8 mouse cellular contexts compared by ENCODE assay signal in the genomic region with DNA sequence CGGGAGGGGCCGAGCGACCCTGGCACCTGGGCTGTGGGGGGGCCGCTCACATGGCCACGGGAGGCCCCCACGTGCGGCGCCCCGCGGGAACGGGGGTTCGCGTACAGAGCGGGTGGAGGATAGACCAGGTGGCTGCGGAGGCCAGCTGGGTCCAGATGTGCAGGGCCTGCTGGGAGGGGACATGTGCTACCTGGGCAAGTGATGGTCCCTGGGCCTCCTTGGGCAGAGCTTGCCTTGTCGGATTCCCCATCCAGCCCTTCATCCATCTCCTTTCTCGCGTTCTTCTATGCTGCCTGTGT. TPM values are rescaled to one million over a fixed set of nuclear protein-coding genes. Genes with fewer than 3 reads are reported as not detected.
A peak's percentile ranks its signal among the peaks of the same experiment; 100 is the strongest.
DNase-seq lines count a peak whose midpoint lies in the region; ATAC-seq and TF ChIP-seq lines count a peak whose summit lies in the region.

No protein-coding gene starts in this region.

- peak; percentile 38 to 52 for DNase-seq in layer of hippocampus, postnatal 10 days (ENCODE audit: low spot score in 2 of 2)
- no peak for DNase-seq in layer of hippocampus, postnatal 25 days (ENCODE audit: extremely low spot score in 1 of 2, low spot score in 1 of 2)
- DNase-seq in embryonic facial prominence, embryonic 14.5 days (ENCODE audit: low spot score): no peak
- DNase-seq in stomach, postnatal 0 days (ENCODE audit: low spot score): no peak
- no peak for DNase-seq in spleen, postnatal 36 days (ENCODE audit: low spot score in 2 of 2)
- no peak for DNase-seq in gastrocnemius, postnatal 36 days

- TF ChIP-seq CTCF in stomach, postnatal 0 days (IDR thresholded peaks at IDR 0.05; ENCODE audit: low read depth): no peak

- H3K9ac ChIP-seq in embryonic facial prominence, embryonic 14.5 days (ENCODE audit: low read depth, low read length): peak overlapping the region; percentile 74
- H3K9ac ChIP-seq in limb, embryonic 13.5 days: peak overlapping the region; percentile 78
- peak overlapping the region; percentile 61 for H3K9ac ChIP-seq in stomach, postnatal 0 days (ENCODE audit: low read length)

- no peaks in the 10 kb centered on the region for H3K9me3 ChIP-seq in embryonic facial prominence, embryonic 14.5 days (ENCODE audit: control insufficient read depth, low read length)
- no peaks in the 10 kb centered on the region for H3K9me3 ChIP-seq in limb, embryonic 13.5 days
- no peaks in the 10 kb centered on the region for H3K9me3 ChIP-seq in stomach, postnatal 0 days (ENCODE audit: control insufficient read depth, low read length)

- 2% methylated on average over 8 of the region's 18 CpGs for WGBS in embryonic facial prominence, embryonic 14.5 days
- 0% methylated on average over 18 of the region's 18 CpGs for WGBS in limb, embryonic 13.5 days
- under 1% methylated on average over 10 of the region's 18 CpGs for whole genome bisulfite sequencing in stomach, postnatal 0 days

- TF ChIP-seq EP300 in stomach, postnatal 0 days (optimal IDR thresholded peaks at IDR 0.05): no peak

- peak overlapping the region; percentile 98 for H3K4me2 ChIP-seq in embryonic facial prominence, embryonic 14.5 days (ENCODE audit: low read depth, low read length)
- H3K4me2 ChIP-seq in limb, embryonic 13.5 days (replicated peaks): peak overlapping the region; percentile 99
- H3K4me2 ChIP-seq in stomach, postnatal 0 days (replicated peaks; ENCODE audit: low read depth): peak overlapping the region; percentile 86

- H3K27ac ChIP-seq in brown adipose tissue, adult 24 weeks (replicated peaks; ENCODE audit: low read depth, low read length): no peak overlapping the region
- no peak overlapping the region for H3K27ac ChIP-seq in embryonic facial prominence, embryonic 14.5 days (replicated peaks; ENCODE audit: low read depth, low read length)
- H3K27ac ChIP-seq in limb, embryonic 13.5 days: no peak overlapping the region
- H3K27ac ChIP-seq in stomach, postnatal 0 days (replicated peaks): no peak overlapping the region

- ATAC-seq in embryonic facial prominence, embryonic 14.5 days (ENCODE audit: low read depth): no peak
- ATAC-seq in limb, embryonic 13.5 days (ENCODE audit: low FRiP score, low read depth): no peak
- ATAC-seq in stomach, postnatal 0 days (ENCODE audit: low FRiP score, low TSS enrichment): 0 out of 2 replicates have a peak, but pooled peaks have one; percentile 28

- H3K4me3 ChIP-seq in brown adipose tissue, adult 24 weeks (ENCODE audit: insufficient read depth, low read depth, low read length): peak overlapping the region; percentile 51
- peak overlapping the region; percentile 76 for H3K4me3 ChIP-seq in embryonic facial prominence, embryonic 14.5 days (ENCODE audit: low read depth, low read length)
- H3K4me3 ChIP-seq in limb, embryonic 13.5 days: peak overlapping the region; percentile 80
- H3K4me3 ChIP-seq in stomach, postnatal 0 days (ENCODE audit: low read depth, low read length): peak overlapping the region; percentile 54

- peaks cover 65% of the 10 kb centered on the region for H3K27me3 ChIP-seq in embryonic facial prominence, embryonic 14.5 days (replicated peaks; ENCODE audit: control insufficient read depth, insufficient read depth, low read length)
- H3K27me3 ChIP-seq in limb, embryonic 13.5 days: peaks cover 94% of the 10 kb centered on the region
- no peaks in the 10 kb centered on the region; the same call in 1 of the 2 replicates for H3K27me3 ChIP-seq in stomach, postnatal 0 days (ENCODE audit: control insufficient read depth, insufficient read depth, low read length)

- no peaks in the 10 kb centered on the region for H3K36me3 ChIP-seq in embryonic facial prominence, embryonic 14.5 days (ENCODE audit: control insufficient read depth, insufficient read depth, low read length)
- no peaks in the 10 kb centered on the region for H3K36me3 ChIP-seq in limb, embryonic 13.5 days
- no peaks in the 10 kb centered on the region for H3K36me3 ChIP-seq in stomach, postnatal 0 days (ENCODE audit: control insufficient read depth, insufficient read depth, low read length)

- H3K4me1 ChIP-seq in brown adipose tissue, adult 24 weeks (ENCODE audit: control insufficient read depth, insufficient read depth, insufficient read length, low read length): peaks cover 2% of the 10 kb centered on the region; the same call in 1 of the 2 replicates
- peaks cover 16% of the 10 kb centered on the region for H3K4me1 ChIP-seq in embryonic facial prominence, embryonic 14.5 days (ENCODE audit: control insufficient read depth, insufficient read depth, low read length)
- peaks cover 17% of the 10 kb centered on the region for H3K4me1 ChIP-seq in limb, embryonic 13.5 days
- H3K4me1 ChIP-seq in stomach, postnatal 0 days (replicated peaks; ENCODE audit: control insufficient read depth, insufficient read depth): no peaks in the 10 kb centered on the region

- intact Hi-C loops in gastrocnemius, postnatal 36 days (cut with DNase I): loop anchor here (5.0 kb wide), 2 partner anchors 82 to 88 kb away; no protein-coding TSS in a partner anchor

RNA-seq across cellular contexts. Expression of a gene that starts 0.7 kb away (rescaled TPM):
- total RNA-seq in layer of hippocampus, postnatal 10 days (2021): 100 to 1,000 TPM; 220 to 257 TPM
- 100 to 1,000 TPM; 180 to 211 TPM for total RNA-seq in layer of hippocampus, postnatal 25 days (2021)
- 27.5 and 39.8 TPM in 2 replicates for polyA plus RNA-seq in brown adipose tissue, adult 24 weeks (2012; ENCODE audit: insufficient read depth, insufficient read length, missing spikeins)
- polyA plus RNA-seq in embryonic facial prominence, embryonic 14.5 days (2014; fragmentation: Nextera tagmentation; extraction: Ambion mirVana): 74.0 and 84.6 TPM in 2 replicates
- 95.0 and 101 TPM in 2 replicates for polyA plus RNA-seq in limb, embryonic 13.5 days (2015; fragmentation: Nextera tagmentation; extraction: Ambion mirVana)
- 50.7 and 59.0 TPM in 2 replicates for polyA plus RNA-seq in stomach, postnatal 0 days (2015; fragmentation: Nextera tagmentation; extraction: Ambion mirVana)
- 10 to 100 TPM; 53.4 to 57.8 TPM for total RNA-seq in gastrocnemius, postnatal 36 days (2021)

Comparison
In these comparisons a context has a peak if more than half of its experiments do, and no peak if none do; other contexts are left out.
1. DNase-seq: peak in layer of hippocampus, postnatal 10 days (2 of 2); none in layer of hippocampus, postnatal 25 days (0 of 2), embryonic facial prominence, embryonic 14.5 days (single experiment), stomach, postnatal 0 days (single experiment), spleen, postnatal 36 days (0 of 2) and gastrocnemius, postnatal 36 days (0 of 2).
2. Peak in every context shown above with its lines, with median percentiles within 50 percentile points of each other: H3K4me3 ChIP-seq, H3K4me2 ChIP-seq and H3K9ac ChIP-seq.